Mouse (Mus musculus) small intestine, adult 2 months (tissue): ENCODE data around the gene Klf13. TPM values are rescaled to one million over a fixed set of nuclear protein-coding genes. Genes with fewer than 3 reads are reported as not detected.
A peak's percentile ranks its signal among the peaks of the same experiment; 100 is the strongest.

Source experiments
- H3K27ac ChIP-seq: fragments of 200-500 bp; 2 replicates; pipeline ENCODE4 v1.5.1; 2012; ENCODE audit warnings: low read depth, low read length, control low read depth, inconsistent platforms; ENCODE audit not compliant: insufficient read depth
- H3K27me3 ChIP-seq: fragments of 200-500 bp; 2 replicates; pipeline ENCODE4 v1.6.1; 2012; ENCODE audit warnings: mild to moderate bottlenecking, moderate library complexity, low read length, inconsistent platforms; ENCODE audit not compliant: control insufficient read depth, insufficient read depth
- H3K36me3 ChIP-seq: fragments of 200-500 bp; 2 replicates; pipeline ENCODE4 v1.6.1; 2012; ENCODE audit warnings: mild to moderate bottlenecking, low read length, control low read depth, inconsistent platforms; ENCODE audit not compliant: control insufficient read depth, insufficient read depth
- H3K4me1 ChIP-seq: fragments of 200-500 bp; 2 replicates; pipeline ENCODE4 v1.6.1; 2012; ENCODE audit warnings: low read length, inconsistent platforms, mixed read lengths; ENCODE audit not compliant: control insufficient read depth, insufficient read depth, insufficient read length
- H3K4me3 ChIP-seq: fragments of 200-500 bp; 2 replicates; pipeline ENCODE4 v1.5.1; 2012; ENCODE audit warnings: low read depth, mild to moderate bottlenecking, control low read depth, inconsistent platforms, low read length, moderate library complexity
- CTCF ChIP-seq: fragments of 200-500 bp; IDR thresholded peaks from 2 replicates; pipeline ENCODE4 v1.5.1; 2012; ENCODE audit warnings: low read depth, mild to moderate bottlenecking, control low read depth, inconsistent platforms, low read length, moderate library complexity, mixed read lengths; ENCODE audit not compliant: insufficient replicate concordance, insufficient read length; ENCODE audit errors: extremely low read depth
- POLR2A ChIP-seq: fragments of 200-500 bp; IDR thresholded peaks from 2 replicates; pipeline ENCODE4 v1.6.1; 2012; ENCODE audit warnings: low read depth, mild to moderate bottlenecking, control low read depth, inconsistent platforms, low read length, moderate library complexity
- WGBS: fragments of 180-500 bp; shearing (Covaris S2); methylation state at CpG from one replicate; pipeline ENCODE4 v1.1.7; 2018; 5-methylcytosine and 5-hydroxymethylcytosine counted together
- polyA plus RNA-seq: library from polyadenylated mRNA; depleted of rRNA; stranded (reverse); fragments of >200 nt; gene quantifications from 2 replicates; pipeline ENCODE4 v1.2.3, GENCODE M21; 2012

Klf13 gene
- polyA plus RNA-seq, 1 experiment, result 55.1 TPM

GRCm38 (mm10) chr7:63924747-63925412 lies 13.8 kb downstream of the Klf13 start:
- Histone ChIP-seq H3K4me1 (peaks cover 37% of the 10 kb centered on the region), H3K4me3 (peak overlapping the region; percentile 21; the same call in 1 of the 2 replicates)
- 9% methylated on average over 6 of the region's 6 CpGs for WGBS

DNA sequence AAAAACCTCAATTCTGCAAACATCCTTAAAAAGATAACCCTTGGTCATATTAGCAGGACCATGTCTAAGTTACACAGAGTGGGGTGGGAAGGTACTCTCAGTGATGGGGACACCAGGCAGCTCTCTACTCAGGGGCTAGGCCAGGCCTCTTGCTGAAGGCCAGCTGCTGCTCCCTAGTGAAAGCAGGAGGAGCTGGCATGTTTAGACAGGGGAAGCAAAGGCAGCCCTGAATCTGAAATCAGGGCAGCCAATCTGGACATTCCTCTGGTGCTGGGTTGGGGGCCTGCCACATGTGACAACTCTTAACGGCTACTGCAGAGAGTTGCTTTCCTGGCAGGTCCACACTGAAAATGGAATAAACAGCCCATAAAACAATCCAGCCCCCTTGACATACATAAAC lies 14.6 kb downstream of the Klf13 start:
- Histone ChIP-seq H3K36me3 (no peaks in the 10 kb centered on the region), H3K4me3 (no peak overlapping the region), H3K27ac (peak overlapping the region; percentile 98), H3K4me1 (peaks cover 42% of the 10 kb centered on the region), H3K27me3 (no peaks in the 10 kb centered on the region)
- 29% methylated on average over 1 of the region's 1 CpGs for WGBS
- TF ChIP-seq POLR2A (no peak), CTCF (no peak)

More at GRCm38 (mm10) chr7:63924747-63925412, 13.8 kb downstream of the Klf13 start:
- Histone ChIP-seq H3K36me3 (no peaks in the 10 kb centered on the region), H3K27ac (peak overlapping the region; percentile 98), H3K27me3 (no peaks in the 10 kb centered on the region)
- TF ChIP-seq CTCF (no peak), POLR2A (no peak)

DNA sequence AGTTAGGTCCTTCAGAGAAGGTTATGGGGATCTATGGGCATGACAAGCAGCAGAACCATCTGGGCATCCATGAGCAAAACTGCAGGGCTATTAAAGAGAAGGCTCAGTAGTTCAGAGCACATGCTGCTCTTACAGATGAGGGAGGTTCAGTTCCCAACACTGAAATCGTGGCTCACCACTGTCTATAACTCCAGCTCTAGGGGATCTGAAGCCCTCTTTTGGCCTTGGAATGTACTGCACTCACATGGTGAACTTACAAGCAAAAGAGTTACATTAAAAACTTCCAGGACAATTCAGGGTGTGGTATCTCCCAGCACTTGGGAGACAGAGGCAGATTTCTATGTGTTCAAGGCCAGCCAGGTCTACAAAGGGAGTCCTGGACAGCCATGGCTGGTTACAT lies 15.7 kb downstream of the Klf13 start:
- Histone ChIP-seq H3K27ac (no peak overlapping the region), H3K36me3 (no peaks in the 10 kb centered on the region), H3K4me3 (no peak overlapping the region), H3K27me3 (no peaks in the 10 kb centered on the region), H3K4me1 (peaks cover 53% of the 10 kb centered on the region)
- 98% methylated on average over 1 of the region's 1 CpGs for WGBS
- TF ChIP-seq CTCF (no peak), POLR2A (no peak)

- H3K27ac ChIP-seq, result no peak overlapping the region
- H3K27me3 ChIP-seq, result no peaks in the 10 kb centered on the region
- WGBS, result 21% methylated on average over 2 of the region's 2 CpGs
- TF ChIP-seq POLR2A (no peak), CTCF (no peak)
- H3K36me3 ChIP-seq, result no peaks in the 10 kb centered on the region
- peaks cover 56% of the 10 kb centered on the region for H3K4me1 ChIP-seq
- no peak overlapping the region for H3K4me3 ChIP-seq
These were observed 16.1 kb downstream of the Klf13 start for GRCm38 (mm10) chr7:63922571-63922970.

DNA sequence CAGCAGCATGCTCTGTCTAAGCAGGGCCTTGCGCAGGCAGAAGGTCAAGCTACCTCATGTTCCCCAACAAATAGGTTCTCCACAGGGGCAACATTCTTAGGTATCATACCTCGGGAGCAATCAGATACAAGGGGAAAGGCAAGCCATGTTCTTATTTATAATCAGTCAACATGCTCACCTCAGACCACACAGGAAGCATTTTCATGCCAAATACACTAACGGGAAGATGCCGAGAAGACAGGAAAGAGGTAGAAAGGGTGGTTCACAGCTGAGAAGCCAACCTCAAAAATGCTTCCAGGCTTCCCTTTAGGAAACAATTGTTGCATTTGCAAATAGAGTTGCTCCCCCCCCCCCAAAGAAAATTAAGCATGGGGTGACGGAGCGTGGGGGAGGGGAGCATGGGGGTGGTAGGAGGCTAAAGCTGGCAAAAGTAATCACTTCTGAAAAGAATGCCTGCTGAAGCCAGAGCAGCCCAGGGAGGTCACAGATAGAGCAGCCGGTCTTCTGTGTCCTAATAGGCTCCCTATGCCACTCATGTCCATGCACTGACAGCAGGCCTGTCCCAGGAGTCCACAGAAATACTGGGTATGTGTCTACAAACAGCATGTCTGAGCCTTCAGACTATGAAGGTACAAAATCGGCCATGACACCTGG lies 16.7 kb downstream of the Klf13 start:
- Histone ChIP-seq H3K4me1 (peaks cover 58% of the 10 kb centered on the region), H3K27ac (no peak overlapping the region), H3K4me3 (no peak overlapping the region), H3K27me3 (no peaks in the 10 kb centered on the region), H3K36me3 (no peaks in the 10 kb centered on the region)
- WGBS, result 73% methylated on average over 8 of the region's 8 CpGs
- TF ChIP-seq POLR2A, result no peak
- TF ChIP-seq CTCF, result no peak

DNA sequence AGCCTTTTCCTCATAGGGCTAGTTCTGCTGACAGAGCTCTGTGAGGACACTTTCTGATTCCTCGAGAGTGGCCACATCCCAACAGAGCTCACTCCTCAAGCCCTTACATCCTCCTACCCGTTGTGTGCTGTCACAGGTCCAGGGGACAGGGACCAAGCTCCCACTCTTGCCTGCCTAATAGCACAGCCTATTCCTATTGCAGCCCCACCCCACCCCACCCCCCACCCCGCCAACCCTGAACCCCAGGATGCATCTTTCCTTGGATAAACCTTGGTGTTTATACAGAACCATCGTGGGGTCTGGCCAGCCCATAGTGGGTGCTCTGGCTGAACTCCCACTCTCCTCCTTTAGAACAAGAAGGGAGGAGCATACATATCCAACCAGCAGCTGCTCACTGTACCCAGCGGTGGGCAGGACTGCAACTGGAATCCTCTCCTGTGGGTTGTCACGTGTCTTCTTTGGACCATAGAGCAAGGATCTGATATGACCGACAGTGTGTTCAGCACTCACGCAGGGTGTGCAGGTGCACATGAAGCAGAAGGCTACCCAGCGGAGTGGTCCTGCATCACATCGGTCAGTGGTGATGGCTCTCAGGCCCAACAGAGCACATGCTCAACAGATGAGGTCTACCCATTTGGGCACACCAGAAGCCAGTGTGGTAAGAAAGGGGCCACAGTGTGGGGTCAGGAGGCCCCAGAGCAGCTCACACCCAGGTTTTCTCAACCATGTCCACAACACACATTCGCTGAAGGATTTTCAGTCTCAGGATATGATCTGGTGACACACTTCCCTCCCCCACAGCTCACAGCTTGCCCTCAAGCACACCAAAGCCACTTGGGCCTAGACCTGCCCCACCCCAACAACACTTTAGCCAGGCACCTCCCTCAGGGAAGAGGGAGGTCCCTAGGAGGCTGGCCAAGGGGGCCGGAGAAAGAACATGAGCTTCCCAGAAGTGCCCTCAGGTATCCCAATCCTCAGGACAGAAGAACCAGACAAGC lies 19.6 kb downstream of the Klf13 start:
- peak overlapping the region; percentile 91 for H3K27ac ChIP-seq
- no peaks in the 10 kb centered on the region for H3K27me3 ChIP-seq
- WGBS, result 44% methylated on average over 12 of the region's 12 CpGs
- peaks cover 45% of the 10 kb centered on the region for H3K4me1 ChIP-seq
- H3K36me3 ChIP-seq, result no peaks in the 10 kb centered on the region
- no peak for TF ChIP-seq POLR2A
- TF ChIP-seq CTCF, result no peak
- H3K4me3 ChIP-seq, result no peak overlapping the region

- TF ChIP-seq POLR2A, result no peak
- no peak for TF ChIP-seq CTCF
- Histone ChIP-seq H3K27me3 (no peaks in the 10 kb centered on the region), H3K36me3 (no peaks in the 10 kb centered on the region), H3K4me3 (no peak overlapping the region), H3K27ac (peak overlapping the region; percentile 91), H3K4me1 (peaks cover 54% of the 10 kb centered on the region)
- 15% methylated on average over 6 of the region's 6 CpGs for WGBS
These were observed 21.0 kb downstream of the Klf13 start for GRCm38 (mm10) chr7:63917693-63918092.
